Mouse (Mus musculus): ENCODE measurements around the gene Ccdc62. TPM values are rescaled to one million over a fixed set of nuclear protein-coding genes. Genes with fewer than 3 reads are reported as not detected.

Gene Ccdc62
- polyA plus RNA-seq, 1 experiment from 2014 or later: 6.4 TPM

DNA sequence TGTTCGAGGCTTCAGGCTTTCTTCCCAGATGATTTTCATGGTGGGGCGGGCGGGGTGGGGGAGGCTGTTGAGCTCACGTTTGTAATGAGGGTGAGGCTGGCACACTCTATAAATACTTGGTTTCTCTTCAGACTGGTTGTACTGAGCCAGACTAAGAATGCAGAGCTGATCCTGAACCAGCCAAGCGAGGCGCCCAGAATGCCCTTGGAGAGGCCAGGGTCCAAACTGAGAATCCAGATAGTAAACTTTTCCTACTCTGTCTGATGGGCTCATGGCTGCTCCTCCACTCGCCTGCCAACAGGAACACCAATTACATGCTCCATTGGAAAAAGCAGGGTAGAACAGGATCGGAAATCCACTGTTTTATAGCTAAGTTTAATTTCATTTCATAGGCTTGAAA, 38.7 kb downstream of the Ccdc62 start:
- Histone ChIP-seq H3K9me3 (replicated peaks; ENCODE audit: control insufficient read depth, low read length) (no peaks in the 10 kb centered on the region), H3K27me3 (ENCODE audit: control insufficient read depth, insufficient read depth, low read length) (peaks cover 10% of the 10 kb centered on the region; the same call in 1 of the 2 replicates), H3K9ac (ENCODE audit: low read depth, low read length) (no peak overlapping the region), H3K27ac (ENCODE audit: low read depth, low read length) (no peak overlapping the region), H3K4me1 (ENCODE audit: control insufficient read depth, insufficient read depth, low read length) (no peaks in the 10 kb centered on the region), H3K4me2 (no peak overlapping the region), H3K36me3 (ENCODE audit: control insufficient read depth, insufficient read depth, low read length) (no peaks in the 10 kb centered on the region), H3K4me3 (ENCODE audit: low read depth, low read length) (no peak overlapping the region)
- ATAC-seq (replicated peaks; ENCODE audit: insufficient number of reproducible peaks, low FRiP score, low TSS enrichment): no peak
- WGBS (ENCODE audit: insufficient replicate concordance): 78% methylated on average over 8 of the region's 8 CpGs

DNA sequence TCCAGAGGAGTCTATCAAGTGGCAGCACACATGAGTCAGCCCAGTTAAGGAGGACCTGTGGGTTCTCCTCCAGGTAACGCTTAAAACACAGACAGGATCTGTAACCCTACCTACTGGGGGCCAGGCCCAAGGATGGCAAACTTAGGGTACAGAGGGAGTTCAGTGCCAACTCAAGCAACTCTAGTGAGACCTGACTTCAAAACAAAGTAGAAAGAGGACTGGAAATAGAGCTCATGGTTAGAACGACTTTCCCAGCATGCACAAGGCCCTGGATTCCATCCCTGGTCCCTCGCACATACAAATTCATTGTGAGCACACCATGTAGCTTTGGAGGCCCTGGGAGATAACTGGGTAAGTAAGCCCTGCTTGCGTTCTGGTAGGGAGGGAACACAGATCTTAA, 40.1 kb downstream of the Ccdc62 start:
- no peak overlapping the region for H3K4me3 ChIP-seq (ENCODE audit: low read depth, low read length)
- no peak overlapping the region for H3K27ac ChIP-seq (ENCODE audit: low read depth, low read length)
- no peaks in the 10 kb centered on the region for H3K36me3 ChIP-seq (ENCODE audit: control insufficient read depth, insufficient read depth, low read length)
- H3K9me3 ChIP-seq (replicated peaks; ENCODE audit: control insufficient read depth, low read length): no peaks in the 10 kb centered on the region
- H3K9ac ChIP-seq (ENCODE audit: low read depth, low read length): no peak overlapping the region
- peaks cover 17% of the 10 kb centered on the region; the same call in 1 of the 2 replicates for H3K27me3 ChIP-seq (ENCODE audit: control insufficient read depth, insufficient read depth, low read length)
- no peak overlapping the region for H3K4me2 ChIP-seq
- WGBS (ENCODE audit: insufficient replicate concordance): 85% methylated on average over 4 of the region's 4 CpGs
- peaks cover 3% of the 10 kb centered on the region; the same call in 1 of the 2 replicates for H3K4me1 ChIP-seq (ENCODE audit: control insufficient read depth, insufficient read depth, low read length)
- no peak for ATAC-seq (replicated peaks; ENCODE audit: insufficient number of reproducible peaks, low FRiP score, low TSS enrichment)

DNA sequence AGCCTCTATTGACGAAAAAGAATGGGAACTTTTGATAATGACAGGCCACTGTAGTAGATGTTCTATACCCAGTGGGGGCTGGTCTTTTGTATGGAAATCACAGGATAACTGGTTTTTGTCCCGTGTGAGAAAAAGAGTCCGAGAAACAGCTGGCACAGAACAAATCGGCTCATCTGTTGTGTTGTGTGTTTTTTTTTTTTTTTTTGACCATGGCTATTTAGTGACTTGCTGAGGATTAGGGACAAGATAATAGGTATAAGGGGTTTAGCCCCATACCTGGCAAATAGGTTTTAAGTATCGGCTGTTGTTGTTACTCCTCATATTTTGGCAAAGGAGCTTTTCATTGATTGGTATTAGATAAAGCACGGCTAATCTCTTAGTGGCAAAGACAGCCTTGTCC, 42.0 kb downstream of the Ccdc62 start:
- H3K4me1 ChIP-seq (ENCODE audit: control insufficient read depth, insufficient read depth, low read length): peaks cover 5% of the 10 kb centered on the region; the same call in 1 of the 2 replicates
- H3K9me3 ChIP-seq (replicated peaks; ENCODE audit: control insufficient read depth, low read length): no peaks in the 10 kb centered on the region
- H3K4me3 ChIP-seq (ENCODE audit: low read depth, low read length): no peak overlapping the region
- ATAC-seq (replicated peaks; ENCODE audit: insufficient number of reproducible peaks, low FRiP score, low TSS enrichment): no peak
- H3K36me3 ChIP-seq (ENCODE audit: control insufficient read depth, insufficient read depth, low read length): no peaks in the 10 kb centered on the region
- H3K27ac ChIP-seq (ENCODE audit: low read depth, low read length): no peak overlapping the region
- H3K9ac ChIP-seq (ENCODE audit: low read depth, low read length): no peak overlapping the region
- 70% methylated on average over 6 of the region's 6 CpGs for WGBS (ENCODE audit: insufficient replicate concordance)
- peaks cover 26% of the 10 kb centered on the region; the same call in 1 of the 2 replicates for H3K27me3 ChIP-seq (ENCODE audit: control insufficient read depth, insufficient read depth, low read length)
- no peak overlapping the region for H3K4me2 ChIP-seq

GRCm38 (mm10) chr5:123973299-123974178, 43.1 kb downstream of the Ccdc62 start, which contains the start of gene Hip1r:
TSS of gene Hip1r (plus strand) at chr5:123973628.
- peak; percentile 81 for ATAC-seq (replicated peaks; ENCODE audit: insufficient number of reproducible peaks, low FRiP score, low TSS enrichment)
- no peaks in the 10 kb centered on the region for H3K9me3 ChIP-seq (replicated peaks; ENCODE audit: control insufficient read depth, low read length)
- H3K4me2 ChIP-seq: peak within 1 kb of the TSS; percentile 98
- H3K4me1 ChIP-seq (ENCODE audit: control insufficient read depth, insufficient read depth, low read length): peaks cover 5% of the 10 kb centered on the region; the same call in 1 of the 2 replicates
- WGBS (ENCODE audit: insufficient replicate concordance): 2% methylated on average over 78 of the region's 106 CpGs
- H3K36me3 ChIP-seq (ENCODE audit: control insufficient read depth, insufficient read depth, low read length): no peaks in the 10 kb centered on the region
- peak within 1 kb of the TSS; percentile 69; the same call in 1 of the 2 replicates for H3K9ac ChIP-seq (ENCODE audit: low read depth, low read length)
- H3K27me3 ChIP-seq (ENCODE audit: control insufficient read depth, insufficient read depth, low read length): peaks cover 26% of the 10 kb centered on the region; the same call in 1 of the 2 replicates
- H3K4me3 ChIP-seq (ENCODE audit: low read depth, low read length): peak within 1 kb of the TSS; percentile 73
- no peak within 1 kb of the TSS for H3K27ac ChIP-seq (ENCODE audit: low read depth, low read length)

DNA sequence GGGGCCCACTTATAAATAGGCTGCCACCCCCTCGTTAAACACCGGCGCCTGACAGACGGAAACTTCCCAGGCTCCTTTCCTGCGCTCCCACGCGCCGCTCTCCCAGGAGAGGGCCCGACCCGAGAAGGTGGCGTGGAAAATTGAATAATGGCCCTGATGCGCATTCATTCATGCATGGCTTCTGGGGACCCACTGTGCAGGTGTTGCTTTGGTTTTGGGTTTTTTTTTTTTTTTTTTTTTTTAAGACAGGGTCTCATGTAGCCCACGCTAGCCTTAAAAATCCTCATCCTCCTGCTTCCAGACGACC, 43.7 kb downstream of the Ccdc62 start:
- peak overlapping the region; percentile 69; the same call in 1 of the 2 replicates for H3K9ac ChIP-seq (ENCODE audit: low read depth, low read length)
- peak overlapping the region; percentile 98 for H3K4me2 ChIP-seq
- peaks cover 5% of the 10 kb centered on the region; the same call in 1 of the 2 replicates for H3K4me1 ChIP-seq (ENCODE audit: control insufficient read depth, insufficient read depth, low read length)
- no peak overlapping the region for H3K27ac ChIP-seq (ENCODE audit: low read depth, low read length)
- no peaks in the 10 kb centered on the region for H3K9me3 ChIP-seq (replicated peaks; ENCODE audit: control insufficient read depth, low read length)
- peaks cover 26% of the 10 kb centered on the region; the same call in 1 of the 2 replicates for H3K27me3 ChIP-seq (ENCODE audit: control insufficient read depth, insufficient read depth, low read length)
- WGBS (ENCODE audit: insufficient replicate concordance): 1% methylated on average over 14 of the region's 14 CpGs
- no peak for ATAC-seq (replicated peaks; ENCODE audit: insufficient number of reproducible peaks, low FRiP score, low TSS enrichment)
- H3K4me3 ChIP-seq (ENCODE audit: low read depth, low read length): peak overlapping the region; percentile 73
- no peaks in the 10 kb centered on the region for H3K36me3 ChIP-seq (ENCODE audit: control insufficient read depth, insufficient read depth, low read length)

DNA sequence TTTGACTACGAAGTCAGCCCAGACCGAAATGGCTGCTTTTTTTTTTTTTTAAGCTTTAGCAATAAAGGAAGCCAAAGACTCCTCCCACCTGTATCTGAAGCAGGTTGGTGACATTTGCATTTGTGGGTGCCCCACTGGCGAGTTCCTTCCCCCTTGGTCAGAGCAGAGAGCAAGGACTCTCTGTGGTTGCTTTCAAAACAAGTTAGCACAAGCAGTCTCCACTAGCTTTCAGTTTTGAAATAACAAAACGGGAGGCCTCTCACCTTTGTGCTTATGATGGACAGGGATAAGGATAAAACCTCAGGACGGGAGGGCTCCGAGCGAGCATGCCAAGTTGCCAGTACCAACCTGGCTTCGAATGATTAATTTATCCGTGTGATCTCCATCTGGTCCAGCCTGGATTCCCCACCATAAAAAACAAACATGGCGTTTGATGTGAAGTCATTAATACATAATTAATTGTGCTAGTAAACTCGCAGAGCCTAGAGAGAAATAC, 44.2 kb downstream of the Ccdc62 start:
- H3K27me3 ChIP-seq (ENCODE audit: control insufficient read depth, insufficient read depth, low read length): peaks cover 26% of the 10 kb centered on the region; the same call in 1 of the 2 replicates
- ATAC-seq (replicated peaks; ENCODE audit: insufficient number of reproducible peaks, low FRiP score, low TSS enrichment): no peak
- H3K9ac ChIP-seq (ENCODE audit: low read depth, low read length): no peak overlapping the region; the same call in 1 of the 2 replicates
- 45% methylated on average over 11 of the region's 11 CpGs for WGBS (ENCODE audit: insufficient replicate concordance)
- H3K4me3 ChIP-seq (ENCODE audit: low read depth, low read length): peak overlapping the region; percentile 73
- H3K4me2 ChIP-seq: peak overlapping the region; percentile 98
- H3K4me1 ChIP-seq (ENCODE audit: control insufficient read depth, insufficient read depth, low read length): peaks cover 5% of the 10 kb centered on the region; the same call in 1 of the 2 replicates
- no peaks in the 10 kb centered on the region for H3K9me3 ChIP-seq (replicated peaks; ENCODE audit: control insufficient read depth, low read length)
- no peak overlapping the region for H3K27ac ChIP-seq (ENCODE audit: low read depth, low read length)
- no peaks in the 10 kb centered on the region for H3K36me3 ChIP-seq (ENCODE audit: control insufficient read depth, insufficient read depth, low read length)

GRCm38 (mm10) chr5:123975668-123976180, 45.2 kb downstream of the Ccdc62 start:
- WGBS (ENCODE audit: insufficient replicate concordance): 54% methylated on average over 6 of the region's 6 CpGs
- Histone ChIP-seq H3K27ac (ENCODE audit: low read depth, low read length) (no peak overlapping the region), H3K9ac (ENCODE audit: low read depth, low read length) (no peak overlapping the region), H3K4me3 (ENCODE audit: low read depth, low read length) (no peak overlapping the region), H3K27me3 (ENCODE audit: control insufficient read depth, insufficient read depth, low read length) (peaks cover 26% of the 10 kb centered on the region; the same call in 1 of the 2 replicates), H3K4me2 (no peak overlapping the region), H3K9me3 (replicated peaks; ENCODE audit: control insufficient read depth, low read length) (no peaks in the 10 kb centered on the region), H3K36me3 (ENCODE audit: control insufficient read depth, insufficient read depth, low read length) (no peaks in the 10 kb centered on the region), H3K4me1 (ENCODE audit: control insufficient read depth, insufficient read depth, low read length) (peaks cover 5% of the 10 kb centered on the region; the same call in 1 of the 2 replicates)
- ATAC-seq (replicated peaks; ENCODE audit: insufficient number of reproducible peaks, low FRiP score, low TSS enrichment): no peak

- Histone ChIP-seq H3K27me3 (ENCODE audit: control insufficient read depth, insufficient read depth, low read length) (peaks cover 26% of the 10 kb centered on the region; the same call in 1 of the 2 replicates), H3K27ac (ENCODE audit: low read depth, low read length) (no peak overlapping the region), H3K9ac (ENCODE audit: low read depth, low read length) (no peak overlapping the region), H3K4me1 (ENCODE audit: control insufficient read depth, insufficient read depth, low read length) (peaks cover 5% of the 10 kb centered on the region; the same call in 1 of the 2 replicates), H3K9me3 (replicated peaks; ENCODE audit: control insufficient read depth, low read length) (no peaks in the 10 kb centered on the region), H3K4me2 (no peak overlapping the region), H3K36me3 (ENCODE audit: control insufficient read depth, insufficient read depth, low read length) (no peaks in the 10 kb centered on the region), H3K4me3 (ENCODE audit: low read depth, low read length) (no peak overlapping the region)
- 44% methylated on average over 3 of the region's 3 CpGs for WGBS (ENCODE audit: insufficient replicate concordance)
- ATAC-seq (replicated peaks; ENCODE audit: insufficient number of reproducible peaks, low FRiP score, low TSS enrichment): no peak
Observed at GRCm38 (mm10) chr5:123977231-123977630, 46.8 kb downstream of the Ccdc62 start.
